Mouse (Mus musculus) MEL (cell line): ENCODE measurements at regions not wholly inside any gene's neighbourhood (a gene's known extent, or its start where the extent isn't known, plus 50 kb on each side); places are given as distances from the start of the nearest gene placed in this dataset.

Experiments used
- CTCF ChIP-seq, 3 experiments: IDR thresholded peaks in 2 of 3; conservative IDR thresholded peaks in 1 of 3; 2 replicates each; pipeline ENCODE4 v1.5.1; 2011 to 2012; ENCODE audit warnings: low read length in 3 of 3, low read depth in 2 of 3, mild to moderate bottlenecking in 2 of 3, improper control_type of control experiment in 1 of 3, inconsistent platforms in 1 of 3, mixed read lengths in 1 of 3, moderate library complexity in 1 of 3; ENCODE audit not compliant: control insufficient read depth in 1 of 3, insufficient read depth in 1 of 3, poor library complexity in 1 of 3, severe bottlenecking in 1 of 3
- MAX ChIP-seq: IDR thresholded peaks from 2 replicates; pipeline ENCODE4 v1.6.1; 2011; ENCODE audit warnings: low read length, improper control_type of control experiment
- MAZ ChIP-seq: IDR thresholded peaks from 2 replicates; pipeline ENCODE4 v1.6.1; 2012; ENCODE audit warnings: low read depth, mild to moderate bottlenecking, inconsistent platforms, low read length, improper control_type of control experiment
- POLR2A ChIP-seq, 2 experiments: IDR thresholded peaks; 2 replicates each; pipeline ENCODE4 v1.6.1; 2011 to 2012; ENCODE audit warnings: low read length in 2 of 2, mild to moderate bottlenecking in 2 of 2, control low read depth in 1 of 2, improper control_type of control experiment in 1 of 2, low read depth in 1 of 2, moderate library complexity in 1 of 2; ENCODE audit not compliant: control insufficient read depth in 1 of 2, insufficient read depth in 1 of 2, poor library complexity in 1 of 2
- SMC3 ChIP-seq: IDR thresholded peaks from 2 replicates; pipeline ENCODE4 v1.6.1; 2011; ENCODE audit warnings: low read depth, low read length, improper control_type of control experiment
- ZMIZ1 ChIP-seq: IDR thresholded peaks from 2 replicates; pipeline ENCODE4 v1.6.1; 2012; ENCODE audit warnings: low read depth, mild to moderate bottlenecking, inconsistent platforms, low read length, improper control_type of control experiment, moderate library complexity

DNA sequence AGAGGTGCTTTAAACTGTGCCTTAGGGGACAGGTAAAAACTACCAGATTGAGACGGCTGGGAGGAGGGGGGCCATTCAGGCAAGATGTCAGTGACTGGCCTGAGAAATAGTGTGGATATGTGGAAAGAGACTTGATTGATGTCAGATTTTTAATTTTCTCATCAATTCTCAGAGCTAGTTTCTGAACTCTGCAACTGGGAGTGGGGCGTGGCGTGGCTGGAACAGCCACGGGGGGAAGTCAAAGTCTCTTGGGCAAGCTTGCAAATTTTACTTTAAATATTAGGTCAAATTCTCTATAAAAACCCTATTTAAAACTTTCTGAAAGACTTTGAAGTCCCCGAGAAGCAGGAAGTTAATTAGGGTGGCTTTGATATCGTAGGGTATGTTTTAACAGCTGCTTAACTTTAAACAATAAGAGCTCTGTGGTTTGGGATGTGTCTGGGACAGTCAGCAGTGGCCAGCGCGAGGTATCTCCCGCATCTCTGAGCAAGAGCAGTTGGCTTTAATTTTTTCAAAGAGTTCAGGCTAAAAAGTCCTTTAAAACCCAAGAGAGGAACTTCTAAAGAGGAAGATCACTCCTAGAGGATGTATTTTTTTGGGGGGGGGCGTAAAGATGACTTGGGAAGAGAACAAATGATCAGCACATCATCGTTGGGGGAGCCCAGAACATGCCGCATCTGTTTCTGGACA, 131.5 kb downstream of the Pten start:
- TF ChIP-seq MAZ, result no peak
- no peak for TF ChIP-seq SMC3
- no peak for TF ChIP-seq MAX
- no peak for TF ChIP-seq POLR2A (IDR thresholded peaks at IDR 0.05; ENCODE audit: control insufficient read depth in 1 of 2, insufficient read depth in 1 of 2, low read depth in 1 of 2, low read length in 2 of 2, poor library complexity in 1 of 2)
- no peak for TF ChIP-seq ZMIZ1
- TF ChIP-seq CTCF (IDR thresholded peaks at IDR 0.05 in 2 of 3, conservative IDR thresholded peaks at IDR 0.05 in 1 of 3; ENCODE audit: control insufficient read depth in 1 of 3, insufficient read depth in 1 of 3, low read depth in 2 of 3, low read length in 3 of 3, poor library complexity in 1 of 3, severe bottlenecking in 1 of 3), result no peak
